Comparison of ENCODE assay signal across 30 mouse cellular contexts in the genomic region with DNA sequence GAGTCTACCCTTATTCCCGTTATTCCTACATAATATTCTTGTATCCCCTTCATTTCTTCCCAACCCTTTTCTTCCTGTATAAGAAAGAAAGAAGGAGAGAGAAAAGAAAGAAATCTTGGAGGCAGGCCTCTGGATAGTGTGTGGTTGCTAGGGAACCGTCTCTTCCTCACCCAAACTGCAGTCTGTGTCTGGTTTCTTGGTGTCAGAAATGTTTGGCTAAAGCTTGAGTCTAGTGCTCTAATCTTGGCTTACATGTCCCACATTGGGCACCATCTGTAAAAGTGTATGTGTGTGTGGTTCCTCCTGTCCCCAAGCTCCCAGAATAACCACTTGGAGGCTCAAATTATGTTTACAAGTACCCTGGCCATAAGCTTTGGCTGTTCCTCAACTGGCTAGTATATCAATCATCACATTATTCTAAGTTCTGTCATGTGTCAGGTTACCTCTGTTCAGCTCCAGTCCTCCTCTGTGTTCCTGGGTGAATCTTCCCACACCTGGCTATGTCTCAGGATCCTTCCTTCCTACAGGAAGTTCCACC. TPM values are rescaled to one million over a fixed set of nuclear protein-coding genes. Genes with fewer than 3 reads are reported as not detected.
DNase-seq lines count a peak whose midpoint lies in the region; ATAC-seq and TF ChIP-seq lines count a peak whose summit lies in the region.
"Had no signal": no experiment of that assay in that cellular context is flagged by ENCODE, and none has a peak within 500 bp of the region (broad histone marks: within the 10 kb centered on the region; RNA-seq: fewer than 3 reads in every experiment).

No protein-coding gene starts in this region.

- intact Hi-C loops in left cerebral cortex, postnatal 14 days (cut with DNase I): loop anchor here (5.0 kb wide), 1 partner anchor 33 kb away; no protein-coding TSS in a partner anchor
- intact Hi-C loops in left cerebral cortex, postnatal 4 days (cut with DNase I): no loop called here

- no peak overlapping the region for H3K4me2 ChIP-seq in forebrain, embryonic 13.5 days
- no peak overlapping the region for H3K4me2 ChIP-seq in forebrain, embryonic 12.5 days
- no peak overlapping the region for H3K4me2 ChIP-seq in forebrain, postnatal 0 days (ENCODE audit: low read depth)
- H3K4me2 ChIP-seq: heart, embryonic 15.5 days; limb, embryonic 13.5 days; liver, embryonic 11.5 days; lung, embryonic 15.5 days; neural tube, embryonic 12.5 days; stomach, embryonic 15.5 days had no signal

- H3K36me3 ChIP-seq in forebrain, embryonic 13.5 days (ENCODE audit: poor library complexity, severe bottlenecking): peaks cover 11% of the 10 kb centered on the region
- H3K36me3 ChIP-seq in forebrain, embryonic 12.5 days (replicated peaks): no peaks in the 10 kb centered on the region; the same call in 1 of the 2 replicates
- peaks cover 2% of the 10 kb centered on the region; the same call in 1 of the 2 replicates for H3K36me3 ChIP-seq in forebrain, postnatal 0 days (ENCODE audit: insufficient read depth)

- peak; percentile 23; the same call in 1 of the 2 replicates for ATAC-seq in forebrain, embryonic 13.5 days
- no peak for ATAC-seq in forebrain, embryonic 12.5 days (ENCODE audit: low FRiP score)
- peak; percentile 92 for ATAC-seq in forebrain, postnatal 0 days
- ATAC-seq: activated CD4-positive, CD25-positive, alpha-beta regulatory T cell, adult 4 months had no signal

- peak; percentile 61 for DNase-seq in gastrocnemius, adult 18-20 months (ENCODE audit: low spot score)
- DNase-seq in gastrocnemius, postnatal 25 days: no peak
- DNase-seq in left cerebral cortex, postnatal 14 days (ENCODE audit: low spot score in 2 of 2): peak; percentile 31 to 70
- no peak for DNase-seq in left cerebral cortex, postnatal 4 days
- DNase-seq in forebrain, postnatal 0 days: peak; percentile 67
- DNase-seq in ovary, adult 18-20 months (ENCODE audit: low spot score): no peak
- DNase-seq: adrenal gland, adult 2 months; adrenal gland, postnatal 36 days; cerebellum, adult 8-10 months; cerebellum, postnatal 25 days; gastrocnemius, adult 2 months; kidney, adult 8-10 months; kidney, postnatal 4 days; right cerebral cortex, postnatal 14 days; thymus, adult 18-20 months; thymus, postnatal 25 days had no signal

- no peaks in the 10 kb centered on the region for H3K9me3 ChIP-seq in forebrain, embryonic 13.5 days (replicated peaks)
- H3K9me3 ChIP-seq in forebrain, embryonic 12.5 days: no peaks in the 10 kb centered on the region
- H3K9me3 ChIP-seq in forebrain, postnatal 0 days (ENCODE audit: low read length): no peaks in the 10 kb centered on the region
- H3K9me3 ChIP-seq: heart, embryonic 10.5 days; heart, embryonic 15.5 days; limb, embryonic 13.5 days; lung, embryonic 15.5 days; neural tube, embryonic 12.5 days; stomach, embryonic 15.5 days had no signal

- no peak overlapping the region for H3K27ac ChIP-seq in forebrain, embryonic 13.5 days
- no peak overlapping the region for H3K27ac ChIP-seq in forebrain, embryonic 12.5 days
- peak overlapping the region; percentile 47; the same call in 1 of the 2 replicates for H3K27ac ChIP-seq in forebrain, postnatal 0 days (ENCODE audit: low read depth, low read length)
- H3K27ac ChIP-seq: heart, embryonic 10.5 days; heart, embryonic 15.5 days; kidney, postnatal 0 days; limb, embryonic 13.5 days; lung, embryonic 15.5 days; midbrain, embryonic 10.5 days; neural tube, embryonic 12.5 days; stomach, embryonic 15.5 days had no signal

- no peak overlapping the region for H3K9ac ChIP-seq in forebrain, embryonic 13.5 days
- no peak overlapping the region for H3K9ac ChIP-seq in forebrain, embryonic 12.5 days
- H3K9ac ChIP-seq in forebrain, postnatal 0 days: no peak overlapping the region
- H3K9ac ChIP-seq: heart, embryonic 15.5 days; limb, embryonic 13.5 days; lung, embryonic 15.5 days; neural tube, embryonic 12.5 days; stomach, embryonic 15.5 days had no signal

- H3K4me1 ChIP-seq in forebrain, embryonic 13.5 days: no peaks in the 10 kb centered on the region
- H3K4me1 ChIP-seq in forebrain, embryonic 12.5 days: no peaks in the 10 kb centered on the region
- 0 out of 2 replicates have a peak, but pooled peaks cover 6% of the 10 kb centered on the region for H3K4me1 ChIP-seq in forebrain, postnatal 0 days (ENCODE audit: insufficient read depth)
- H3K4me1 ChIP-seq: heart, embryonic 15.5 days; limb, embryonic 13.5 days; lung, embryonic 15.5 days; stomach, embryonic 15.5 days had no signal

- no peak overlapping the region for H3K4me3 ChIP-seq in forebrain, embryonic 13.5 days
- H3K4me3 ChIP-seq in forebrain, embryonic 12.5 days (replicated peaks): no peak overlapping the region
- H3K4me3 ChIP-seq in forebrain, postnatal 0 days (ENCODE audit: low read depth, low read length): no peak overlapping the region
- H3K4me3 ChIP-seq: gastrocnemius, adult 2 months; heart, embryonic 10.5 days; heart, embryonic 15.5 days; limb, embryonic 13.5 days; lung, embryonic 15.5 days; midbrain, embryonic 10.5 days; myocyte; neural tube, embryonic 12.5 days; stomach, embryonic 15.5 days had no signal

- no peaks in the 10 kb centered on the region for H3K27me3 ChIP-seq in forebrain, embryonic 13.5 days
- H3K27me3 ChIP-seq in forebrain, embryonic 12.5 days: no peaks in the 10 kb centered on the region
- H3K27me3 ChIP-seq in forebrain, postnatal 0 days (ENCODE audit: insufficient read depth, low read length): no peaks in the 10 kb centered on the region
- H3K27me3 ChIP-seq: CH12.LX; heart, embryonic 15.5 days; limb, embryonic 13.5 days; lung, embryonic 15.5 days; neural tube, embryonic 12.5 days; stomach, embryonic 15.5 days had no signal

- 84% methylated on average over 2 of the region's 2 CpGs for WGBS in forebrain, embryonic 13.5 days
- WGBS in forebrain, embryonic 12.5 days: 88% methylated on average over 2 of the region's 2 CpGs
- WGBS in forebrain, postnatal 0 days: 61% methylated on average over 2 of the region's 2 CpGs

- TF ChIP-seq CTCF in forebrain, postnatal 0 days (IDR thresholded peaks at IDR 0.05; ENCODE audit: low read depth): no peak

RNA-seq across cellular contexts. Expression of a gene that starts 39.3 kb away (rescaled TPM):
- 15.9 and 17.7 TPM in 2 replicates for polyA plus RNA-seq in forebrain, embryonic 13.5 days (2015; fragmentation: Nextera tagmentation; extraction: Ambion mirVana)
- 24.6 and 27.9 TPM in 2 replicates for polyA plus RNA-seq in forebrain, embryonic 12.5 days (2016; fragmentation: Nextera tagmentation; extraction: Ambion mirVana)
- total RNA-seq in gastrocnemius, adult 18-20 months (2021): 1 to 10 TPM; 5.3 to 6.1 TPM
- total RNA-seq in gastrocnemius, postnatal 25 days (2021): 1 to 10 TPM; 7.2 to 8.3 TPM
- total RNA-seq in left cerebral cortex, postnatal 14 days (2021): 100 to 1,000 TPM; 127 to 137 TPM
- total RNA-seq in left cerebral cortex, postnatal 4 days (2021): 100 to 1,000 TPM; 239 to 257 TPM
- total RNA-seq in forebrain, postnatal 0 days (2014; rRNA removed): 88.9 and 120 TPM in 2 replicates
- 31.6 and 48.3 TPM in 2 replicates for polyA plus RNA-seq in forebrain, postnatal 0 days (2015; fragmentation: Nextera tagmentation; extraction: Ambion mirVana)

Comparison
In these comparisons a context has a peak if more than half of its experiments do, and no peak if none do; other contexts are left out.
1. DNase-seq: peak in gastrocnemius, adult 18-20 months (single experiment), left cerebral cortex, postnatal 14 days (2 of 2) and forebrain, postnatal 0 days (single experiment); none in gastrocnemius, postnatal 25 days (single experiment), left cerebral cortex, postnatal 4 days (single experiment) and ovary, adult 18-20 months (single experiment).